Comparison of ENCODE assay signal across 8 mouse cellular contexts in the genomic region with DNA sequence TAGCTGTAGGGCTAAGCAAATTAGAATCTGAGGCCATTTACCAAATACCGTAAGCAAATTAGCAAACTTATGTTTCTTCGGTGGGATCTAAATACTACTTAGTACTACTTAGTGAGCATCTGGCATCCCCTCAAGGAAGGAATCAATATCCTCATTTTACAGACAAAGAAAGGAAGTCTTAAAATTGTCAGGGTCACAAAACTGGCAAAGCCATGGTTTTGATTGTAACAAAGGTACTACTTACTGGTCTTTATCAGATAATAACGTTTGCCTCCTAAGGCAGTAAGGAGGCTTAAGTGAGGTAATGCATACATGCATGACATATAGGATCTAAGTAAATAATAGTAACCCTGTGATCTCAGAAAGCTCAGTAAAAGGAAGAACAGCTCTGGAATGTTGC. TPM values are rescaled to one million over a fixed set of nuclear protein-coding genes. Genes with fewer than 3 reads are reported as not detected.
A peak's percentile ranks its signal among the peaks of the same experiment; 100 is the strongest.
DNase-seq lines count a peak whose midpoint lies in the region; ATAC-seq and TF ChIP-seq lines count a peak whose summit lies in the region.

No protein-coding gene starts in this region.

- peak overlapping the region; percentile 91 for H3K4me3 ChIP-seq in left cerebral cortex, adult 2 months
- peak overlapping the region; percentile 91 for H3K4me3 ChIP-seq in forebrain, embryonic 11.5 days (ENCODE audit: low read depth, low read length)
- H3K4me3 ChIP-seq in limb, embryonic 13.5 days, result peak overlapping the region; percentile 92
- H3K4me3 ChIP-seq in neural tube, embryonic 15.5 days (replicated peaks), result peak overlapping the region; percentile 93

- ATAC-seq in forebrain, embryonic 11.5 days (replicated peaks; ENCODE audit: low FRiP score), result no peak
- ATAC-seq in limb, embryonic 13.5 days (ENCODE audit: low FRiP score, low read depth), result no peak
- no peak for ATAC-seq in neural tube, embryonic 15.5 days (ENCODE audit: low FRiP score)

- intact Hi-C loops in left cerebral cortex, adult 2 months (cut with DNase I), result no loop called here

- H3K36me3 ChIP-seq in forebrain, embryonic 11.5 days (ENCODE audit: control insufficient read depth, insufficient read depth, low read length), result peaks cover 3% of the 10 kb centered on the region; the same call in 1 of the 2 replicates
- H3K36me3 ChIP-seq in limb, embryonic 13.5 days, result peaks cover 21% of the 10 kb centered on the region
- peaks cover 14% of the 10 kb centered on the region for H3K36me3 ChIP-seq in neural tube, embryonic 15.5 days

- no peak for DNase-seq in left cerebral cortex, adult 2 months (ENCODE audit: extremely low spot score in 1 of 2, low spot score in 2 of 2)
- no peak for DNase-seq in left cerebral cortex, adult 9 months (ENCODE audit: low spot score in 2 of 2)
- DNase-seq in forebrain, embryonic 11.5 days (ENCODE audit: low spot score), result no peak
- no peak for DNase-seq in embryo, embryonic 9.5 days (ENCODE audit: extremely low spot score)
- DNase-seq in gastrocnemius, postnatal 25 days, result no peak
- no peak for DNase-seq in kidney, postnatal 4 days

- H3K9me3 ChIP-seq in forebrain, embryonic 11.5 days (ENCODE audit: control insufficient read depth, low read length), result no peaks in the 10 kb centered on the region
- H3K9me3 ChIP-seq in limb, embryonic 13.5 days, result no peaks in the 10 kb centered on the region
- no peaks in the 10 kb centered on the region for H3K9me3 ChIP-seq in neural tube, embryonic 15.5 days (replicated peaks)

- TF ChIP-seq CTCF in left cerebral cortex, adult 2 months (IDR thresholded peaks at IDR 0.05), result no peak

- peaks cover 6% of the 10 kb centered on the region; the same call in 1 of the 2 replicates for H3K4me1 ChIP-seq in forebrain, embryonic 11.5 days (replicated peaks; ENCODE audit: control insufficient read depth, insufficient read depth, low read length)
- peaks cover 25% of the 10 kb centered on the region for H3K4me1 ChIP-seq in limb, embryonic 13.5 days
- H3K4me1 ChIP-seq in neural tube, embryonic 15.5 days, result peaks cover 37% of the 10 kb centered on the region

- peak overlapping the region; percentile 87 for H3K4me2 ChIP-seq in forebrain, embryonic 11.5 days (ENCODE audit: low read depth, low read length, severe bottlenecking)
- peak overlapping the region; percentile 76 for H3K4me2 ChIP-seq in limb, embryonic 13.5 days (replicated peaks)
- peak overlapping the region; percentile 63 for H3K4me2 ChIP-seq in neural tube, embryonic 15.5 days

- no peaks in the 10 kb centered on the region for H3K27me3 ChIP-seq in forebrain, embryonic 11.5 days (ENCODE audit: control insufficient read depth, insufficient read depth, low read length)
- no peaks in the 10 kb centered on the region for H3K27me3 ChIP-seq in limb, embryonic 13.5 days
- H3K27me3 ChIP-seq in neural tube, embryonic 15.5 days (replicated peaks), result no peaks in the 10 kb centered on the region

- 67% methylated on average over 3 of the region's 3 CpGs for WGBS in forebrain, embryonic 11.5 days
- 42% methylated on average over 3 of the region's 3 CpGs for WGBS in limb, embryonic 13.5 days
- 34% methylated on average over 3 of the region's 3 CpGs for WGBS in neural tube, embryonic 15.5 days

- H3K27ac ChIP-seq in left cerebral cortex, adult 2 months, result peak overlapping the region; percentile 93
- no peak overlapping the region for H3K27ac ChIP-seq in forebrain, embryonic 11.5 days (ENCODE audit: low read depth, low read length)
- H3K27ac ChIP-seq in limb, embryonic 13.5 days, result no peak overlapping the region; the same call in 1 of the 2 replicates
- H3K27ac ChIP-seq in neural tube, embryonic 15.5 days (replicated peaks), result peak overlapping the region; percentile 98

- no peak overlapping the region; the same call in 1 of the 2 replicates for H3K9ac ChIP-seq in forebrain, embryonic 11.5 days (ENCODE audit: low read length)
- no peak overlapping the region for H3K9ac ChIP-seq in limb, embryonic 13.5 days
- H3K9ac ChIP-seq in neural tube, embryonic 15.5 days (replicated peaks), result peak overlapping the region; percentile 94; the same call in 1 of the 2 replicates

RNA-seq across cellular contexts. Expression of gene Lsm12, which starts 0.6 kb away (rescaled TPM):
- total RNA-seq in left cerebral cortex, adult 2 months (2021), result 10 to 100 TPM; 55.2 to 58.9 TPM
- 73.2 and 78.7 TPM in 2 replicates for polyA plus RNA-seq in forebrain, embryonic 11.5 days (2014; fragmentation: Nextera tagmentation; extraction: Ambion mirVana)
- 134 and 145 TPM in 2 replicates for polyA plus RNA-seq in limb, embryonic 13.5 days (2015; fragmentation: Nextera tagmentation; extraction: Ambion mirVana)
- 111 and 121 TPM in 2 replicates for polyA plus RNA-seq in neural tube, embryonic 15.5 days (2015; fragmentation: Nextera tagmentation; extraction: Ambion mirVana)
- total RNA-seq in gastrocnemius, postnatal 25 days (2021), result 10 to 100 TPM; 79.7 to 84.2 TPM

RNA-seq across cellular contexts. Expression of gene G6pc3, which starts 3.7 kb away (rescaled TPM):
- total RNA-seq in left cerebral cortex, adult 2 months (2021), result 10 to 100 TPM; 62.9 to 69.8 TPM
- 30.6 and 32.2 TPM in 2 replicates for polyA plus RNA-seq in forebrain, embryonic 11.5 days (2014; fragmentation: Nextera tagmentation; extraction: Ambion mirVana)
- polyA plus RNA-seq in limb, embryonic 13.5 days (2015; fragmentation: Nextera tagmentation; extraction: Ambion mirVana), result 35.6 and 36.1 TPM in 2 replicates
- polyA plus RNA-seq in neural tube, embryonic 15.5 days (2015; fragmentation: Nextera tagmentation; extraction: Ambion mirVana), result 40.4 and 42.0 TPM in 2 replicates
- 10 to 100 TPM; 37.8 to 44.5 TPM for total RNA-seq in gastrocnemius, postnatal 25 days (2021)

RNA-seq across cellular contexts. Expression of gene Tmem101, which starts 29.5 kb away (rescaled TPM):
- total RNA-seq in left cerebral cortex, adult 2 months (2021), result 10 to 100 TPM; 20.8 to 23.0 TPM
- 35.7 and 38.9 TPM in 2 replicates for polyA plus RNA-seq in forebrain, embryonic 11.5 days (2014; fragmentation: Nextera tagmentation; extraction: Ambion mirVana)
- 44.7 and 46.1 TPM in 2 replicates for polyA plus RNA-seq in limb, embryonic 13.5 days (2015; fragmentation: Nextera tagmentation; extraction: Ambion mirVana)
- polyA plus RNA-seq in neural tube, embryonic 15.5 days (2015; fragmentation: Nextera tagmentation; extraction: Ambion mirVana), result 41.2 and 41.5 TPM in 2 replicates
- total RNA-seq in gastrocnemius, postnatal 25 days (2021), result 10 to 100 TPM in 1 of 2 experiments, 1 to 10 TPM in 1; 9.8 to 12.6 TPM

RNA-seq across cellular contexts. Expression of gene Nags, which starts 40.4 kb away (rescaled TPM):
- under 1 TPM in 1 of 2 experiments, not detected in 1; 0.11 TPM for total RNA-seq in left cerebral cortex, adult 2 months (2021)
- not detected in 2 replicates for polyA plus RNA-seq in forebrain, embryonic 11.5 days (2014; fragmentation: Nextera tagmentation; extraction: Ambion mirVana)
- 0.14 TPM in 1 of 2 replicates, not detected in the other for polyA plus RNA-seq in limb, embryonic 13.5 days (2015; fragmentation: Nextera tagmentation; extraction: Ambion mirVana)
- 0.10 TPM in 1 of 2 replicates, not detected in the other for polyA plus RNA-seq in neural tube, embryonic 15.5 days (2015; fragmentation: Nextera tagmentation; extraction: Ambion mirVana)
- total RNA-seq in gastrocnemius, postnatal 25 days (2021), result not detected

RNA-seq across cellular contexts. Expression of gene Hdac5, which starts 44.3 kb away (rescaled TPM):
- 100 to 1,000 TPM; 286 to 315 TPM for total RNA-seq in left cerebral cortex, adult 2 months (2021)
- 35.0 and 36.8 TPM in 2 replicates for polyA plus RNA-seq in forebrain, embryonic 11.5 days (2014; fragmentation: Nextera tagmentation; extraction: Ambion mirVana)
- 61.9 and 68.6 TPM in 2 replicates for polyA plus RNA-seq in limb, embryonic 13.5 days (2015; fragmentation: Nextera tagmentation; extraction: Ambion mirVana)
- polyA plus RNA-seq in neural tube, embryonic 15.5 days (2015; fragmentation: Nextera tagmentation; extraction: Ambion mirVana), result 74.0 and 77.4 TPM in 2 replicates
- total RNA-seq in gastrocnemius, postnatal 25 days (2021), result 10 to 100 TPM; 61.8 to 63.6 TPM

Comparison
In these comparisons a context has a peak if more than half of its experiments do, and no peak if none do; other contexts are left out.
1. H3K27ac ChIP-seq: peak in left cerebral cortex, adult 2 months (single experiment) and neural tube, embryonic 15.5 days (single experiment); none in forebrain, embryonic 11.5 days (single experiment) and limb, embryonic 13.5 days (single experiment).
2. Peak in every context shown above with its lines, with median percentiles within 50 percentile points of each other: H3K4me3 ChIP-seq and H3K4me2 ChIP-seq.